Mouse (Mus musculus) inflammation-experienced regulatory T-cells, adult 6 months (primary cell): ENCODE results near the gene Rpl15. TPM values are rescaled to one million over a fixed set of nuclear protein-coding genes. Genes with fewer than 3 reads are reported as not detected.

Experiments
- ATAC-seq: one replicate; pipeline ENCODE4 v1.8.0; 2017
- polyA plus RNA-seq, 3 experiments: library from polyadenylated mRNA; unstranded; fragments of 100-300 nt; shearing (Covaris generic); gene quantifications; one replicate each; pipeline ENCODE4 v1.2.1; 2017

The Rpl15 gene
- polyA plus RNA-seq: 1,000 to 10,000 TPM in 2 of 3 experiments, 100 to 1,000 TPM in 1; 763 to 1,029 (median 1,027) TPM

- peak; percentile 96 for ATAC-seq
These were observed at the start of gene Rpl15, which contains the start of gene Nkiras1 for GRCm38 (mm10) chr14:18270529-18271441. Rpl15 (minus strand) TSS chr14:18271391. Nkiras1 (plus strand) TSS chr14:18271136.

DNA sequence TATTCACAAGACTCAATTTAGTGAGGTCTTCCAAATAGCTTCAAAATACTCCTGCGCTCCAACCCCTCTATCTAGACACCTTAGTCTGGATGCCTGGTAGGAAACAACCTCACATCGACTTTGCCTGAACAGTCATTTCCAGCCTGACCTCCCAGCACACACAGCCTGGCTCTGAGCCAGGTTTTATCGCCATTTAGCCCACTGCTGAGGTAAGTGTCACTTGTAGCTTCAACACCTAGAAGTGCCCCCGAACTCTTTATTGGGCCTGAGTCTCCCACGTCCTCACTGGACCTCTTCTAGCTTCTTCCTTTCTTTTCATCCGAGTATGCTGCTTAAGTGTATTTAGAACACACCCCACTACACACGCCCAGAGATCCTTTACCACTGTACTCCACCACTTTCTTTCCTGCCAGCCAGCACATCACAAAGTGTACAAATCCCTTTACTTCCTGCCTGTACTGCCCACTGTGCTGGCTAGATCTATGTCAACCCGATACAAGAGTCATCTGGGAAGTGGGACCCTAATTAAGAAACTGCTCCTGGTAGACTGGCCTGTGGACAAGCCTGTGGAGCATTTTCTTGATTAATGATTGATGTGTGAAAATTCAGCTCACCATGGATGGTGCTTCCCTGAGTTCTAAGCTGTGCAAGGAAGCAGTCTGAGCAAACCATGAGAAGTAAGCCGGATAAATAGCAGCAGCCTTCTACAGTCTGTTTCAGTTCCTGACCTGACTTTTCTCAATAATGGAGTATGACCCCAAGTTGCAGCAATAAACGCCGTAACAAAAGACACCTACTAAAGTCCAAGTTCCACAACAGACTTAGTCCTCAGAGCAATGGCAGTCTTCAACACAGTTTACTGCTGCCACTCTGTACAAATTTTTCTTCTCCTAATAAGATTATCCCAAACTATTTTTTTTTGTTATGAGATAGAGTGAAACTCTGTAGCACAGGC lies 46.5 kb upstream of the Rpl15 start:
- no peak for ATAC-seq

GRCm38 (mm10) chr14:18304165-18304564 lies 33.0 kb upstream of the Rpl15 start:
- no peak for ATAC-seq

GRCm38 (mm10) chr14:18303262-18303661 lies 32.1 kb upstream of the Rpl15 start:
- no peak for ATAC-seq

GRCm38 (mm10) chr14:18302750-18303149 lies 31.6 kb upstream of the Rpl15 start:
- ATAC-seq: no peak

DNA sequence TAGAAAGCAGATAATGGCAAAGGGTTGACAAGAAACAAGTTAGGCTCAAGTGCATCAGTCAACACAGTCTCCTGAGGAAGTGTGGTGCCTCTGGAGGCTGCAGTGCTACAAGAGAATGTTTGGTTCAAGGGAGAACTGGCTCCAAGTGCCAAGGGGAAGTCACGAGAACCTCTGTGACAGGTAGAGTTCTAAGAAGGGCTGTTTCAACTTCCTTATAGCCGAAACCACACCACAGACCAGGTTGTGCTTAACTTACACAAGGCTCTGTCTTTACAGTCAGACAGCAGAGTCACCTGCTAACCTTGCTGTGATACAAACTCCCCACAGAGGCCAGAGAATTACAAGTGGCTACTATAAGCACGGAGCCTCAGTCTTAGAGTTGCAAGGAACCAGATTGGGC lies 30.4 kb upstream of the Rpl15 start:
- ATAC-seq: peak; percentile 31

- ATAC-seq: peak; percentile 52
These were observed 29.5 kb upstream of the Rpl15 start for GRCm38 (mm10) chr14:18300676-18301075.

DNA sequence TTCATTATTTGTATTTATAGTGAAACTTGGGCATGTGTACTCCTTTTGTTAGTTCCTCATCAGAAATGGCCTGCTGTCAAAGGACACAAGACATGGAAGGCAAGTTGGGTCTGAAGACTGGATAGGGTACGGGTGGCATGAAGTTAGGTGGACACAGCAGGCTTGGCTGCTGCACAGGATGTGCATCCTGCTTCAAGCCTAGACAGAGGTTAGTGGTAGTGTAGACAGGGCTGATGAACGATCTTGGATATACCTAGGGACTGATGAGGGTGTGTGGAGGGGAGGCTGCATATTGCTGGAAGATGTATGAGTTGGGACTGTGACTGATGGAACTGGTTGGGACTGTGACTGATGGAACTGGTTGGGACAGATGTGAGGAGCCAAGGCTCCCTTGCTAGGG lies 27.7 kb upstream of the Rpl15 start:
- peak; percentile 55 for ATAC-seq

GRCm38 (mm10) chr14:18297441-18297840 lies 26.2 kb upstream of the Rpl15 start:
- ATAC-seq: no peak

DNA sequence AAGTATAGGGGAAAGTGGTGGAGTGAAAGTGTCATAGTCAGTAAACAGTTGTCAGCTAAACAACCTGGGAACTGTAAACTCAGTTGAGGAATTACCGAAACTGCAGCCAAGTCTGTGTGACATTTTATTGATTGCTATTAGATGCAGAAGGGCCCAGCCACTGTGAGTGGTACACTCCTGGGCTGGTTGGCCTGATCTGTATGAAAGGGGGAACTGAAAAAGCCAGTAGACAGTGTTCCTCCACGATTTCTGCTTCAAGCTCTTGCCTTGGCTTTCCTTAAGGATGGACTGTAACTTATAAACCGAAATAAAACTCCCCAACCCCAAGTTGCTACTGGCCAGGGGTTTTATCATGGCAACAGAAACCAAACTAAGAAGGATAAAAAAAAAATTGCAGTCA lies 21.4 kb upstream of the Rpl15 start:
- ATAC-seq: no peak

DNA sequence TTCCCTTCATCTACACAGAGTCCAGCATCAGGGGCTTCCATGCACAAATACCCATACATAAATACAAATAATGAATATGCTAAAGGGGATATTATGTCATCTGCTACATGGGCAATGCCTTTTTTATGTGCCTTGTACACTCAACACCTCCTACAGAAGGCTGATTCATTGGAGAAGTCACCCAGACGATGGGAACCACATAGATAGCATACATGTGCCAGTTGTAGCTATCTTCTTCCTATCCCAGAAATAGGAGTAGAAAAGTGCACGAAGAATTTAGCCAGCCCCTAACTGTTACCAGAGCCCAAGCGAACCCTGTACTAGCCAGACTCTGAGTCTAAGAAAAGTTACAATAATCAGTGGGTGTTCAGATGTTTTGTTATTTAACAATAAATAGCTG lies 20.9 kb upstream of the Rpl15 start:
- no peak for ATAC-seq

GRCm38 (mm10) chr14:18287391-18287790 lies 16.2 kb upstream of the Rpl15 start:
- ATAC-seq: no peak

DNA sequence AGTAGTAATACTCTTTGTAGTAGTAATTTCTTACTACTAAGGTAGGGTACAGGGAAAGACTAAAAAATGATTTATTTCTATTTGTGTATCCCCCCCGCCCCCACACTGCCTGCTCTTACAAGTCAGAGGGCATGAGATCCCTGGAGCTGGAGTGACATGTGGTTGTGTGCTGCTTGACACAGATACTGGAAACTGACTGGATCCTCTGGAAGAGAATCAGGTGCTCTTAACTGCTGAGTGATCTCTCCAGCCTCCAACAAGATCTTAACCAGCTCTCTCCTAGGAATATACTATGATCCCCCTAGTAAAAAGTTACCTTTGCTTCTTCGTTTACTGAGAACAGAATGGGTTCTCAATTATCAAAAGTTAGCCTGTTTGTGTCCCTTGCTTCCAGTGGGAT lies 15.2 kb upstream of the Rpl15 start:
- ATAC-seq: no peak

DNA sequence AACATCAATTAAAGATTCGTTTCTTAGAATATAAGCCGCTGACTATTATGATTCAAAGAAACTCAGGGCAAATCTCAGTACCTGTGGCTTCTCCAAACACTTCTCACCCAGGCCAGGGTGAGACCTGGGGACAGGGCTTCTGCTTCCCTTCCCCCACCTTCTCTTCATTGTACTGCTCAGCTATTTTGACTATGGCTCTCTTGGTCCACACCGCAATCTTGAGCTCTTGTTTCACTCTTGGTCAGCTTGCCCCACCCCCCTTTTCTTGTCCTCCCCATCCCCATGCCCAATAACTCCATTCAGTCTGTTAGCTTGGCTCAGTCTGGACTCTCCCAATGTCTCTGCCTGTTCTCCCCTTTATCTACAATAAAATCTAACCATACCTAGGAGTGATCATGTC lies 14.3 kb upstream of the Rpl15 start:
- no peak for ATAC-seq

GRCm38 (mm10) chr14:18284581-18284980 lies 13.4 kb upstream of the Rpl15 start:
- ATAC-seq: peak; percentile 67

GRCm38 (mm10) chr14:18280375-18280774 lies 9.2 kb upstream of the Rpl15 start:
- no peak for ATAC-seq

DNA sequence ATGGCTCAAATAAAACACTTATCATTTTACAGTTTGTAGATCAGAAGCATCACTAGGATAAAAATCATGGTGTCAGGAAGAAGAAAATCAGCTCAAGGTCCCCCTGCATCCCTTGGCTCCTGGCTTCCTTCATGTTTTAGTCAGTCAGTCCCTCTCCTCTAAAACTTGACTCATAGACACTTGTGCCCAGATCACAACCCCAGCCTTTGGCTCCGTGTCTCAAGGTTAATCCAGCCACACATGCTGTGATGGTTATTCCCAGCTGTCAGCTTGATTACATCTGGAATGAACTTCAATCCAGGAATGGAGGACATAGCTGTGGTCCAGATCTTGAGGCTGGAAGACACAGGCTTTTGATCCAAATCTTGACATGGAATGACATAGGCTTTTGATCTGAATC lies 3.3 kb upstream of the Rpl15 start:
- no peak for ATAC-seq

DNA sequence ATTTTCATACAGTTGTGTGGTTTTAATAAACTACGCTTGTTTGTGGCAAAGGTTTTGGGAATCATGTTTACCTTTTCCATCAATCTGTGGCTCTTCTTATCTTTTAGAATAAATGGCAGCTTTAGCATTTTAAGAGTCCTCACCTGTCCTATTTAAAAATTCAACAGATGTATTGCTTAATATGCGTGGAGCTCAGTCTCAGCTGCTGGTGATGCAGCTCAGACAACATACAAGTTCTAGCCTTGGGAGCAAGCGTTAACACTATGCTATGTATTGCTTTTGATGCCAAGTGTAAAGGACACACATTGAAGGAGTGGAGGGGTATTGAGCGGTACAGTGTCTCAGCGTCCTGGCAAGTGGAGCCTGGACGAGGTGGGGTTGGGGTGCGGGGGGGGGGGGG lies 475 bp upstream of the Rpl15 start:
- ATAC-seq: no peak

GRCm38 (mm10) chr14:18269947-18270528 lies 1.2 kb downstream of the Rpl15 start:
- ATAC-seq: peak; percentile 0

GRCm38 (mm10) chr14:18263427-18263826 lies 7.8 kb downstream of the Rpl15 start:
- ATAC-seq: no peak

- ATAC-seq: no peak
These were observed 10.0 kb downstream of the Rpl15 start for GRCm38 (mm10) chr14:18261203-18261602.

GRCm38 (mm10) chr14:18242638-18243130 lies 28.5 kb downstream of the Rpl15 start:
- ATAC-seq: no peak

DNA sequence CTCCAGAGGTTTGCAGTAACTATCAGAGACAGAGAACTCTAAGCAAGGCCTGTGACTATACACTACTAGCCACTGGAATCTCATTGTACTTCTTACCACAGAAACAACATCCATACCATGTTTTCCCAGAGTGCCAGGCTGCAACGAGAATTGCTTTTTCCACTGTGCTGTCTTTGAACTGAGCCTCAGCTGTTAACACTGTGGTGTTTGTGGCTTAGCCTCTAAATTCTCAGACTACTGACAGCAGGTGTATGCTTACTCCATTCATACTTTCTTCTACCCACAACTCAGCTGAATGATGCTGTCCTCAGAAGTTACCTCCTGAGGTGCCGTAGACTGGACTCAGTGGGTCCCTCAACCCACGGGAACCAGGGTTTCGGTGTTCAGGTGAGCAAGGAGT lies 29.4 kb downstream of the Rpl15 start:
- ATAC-seq: no peak
